Mouse (Mus musculus) kidney, adult 11 months (tissue): Measurements from ENCODE around the gene Zfp553.

Experiments
- DNase-seq: peaks from one replicate; pipeline ENCODE4 v3.0.0; 2022

Gene Zfp553

DNA sequence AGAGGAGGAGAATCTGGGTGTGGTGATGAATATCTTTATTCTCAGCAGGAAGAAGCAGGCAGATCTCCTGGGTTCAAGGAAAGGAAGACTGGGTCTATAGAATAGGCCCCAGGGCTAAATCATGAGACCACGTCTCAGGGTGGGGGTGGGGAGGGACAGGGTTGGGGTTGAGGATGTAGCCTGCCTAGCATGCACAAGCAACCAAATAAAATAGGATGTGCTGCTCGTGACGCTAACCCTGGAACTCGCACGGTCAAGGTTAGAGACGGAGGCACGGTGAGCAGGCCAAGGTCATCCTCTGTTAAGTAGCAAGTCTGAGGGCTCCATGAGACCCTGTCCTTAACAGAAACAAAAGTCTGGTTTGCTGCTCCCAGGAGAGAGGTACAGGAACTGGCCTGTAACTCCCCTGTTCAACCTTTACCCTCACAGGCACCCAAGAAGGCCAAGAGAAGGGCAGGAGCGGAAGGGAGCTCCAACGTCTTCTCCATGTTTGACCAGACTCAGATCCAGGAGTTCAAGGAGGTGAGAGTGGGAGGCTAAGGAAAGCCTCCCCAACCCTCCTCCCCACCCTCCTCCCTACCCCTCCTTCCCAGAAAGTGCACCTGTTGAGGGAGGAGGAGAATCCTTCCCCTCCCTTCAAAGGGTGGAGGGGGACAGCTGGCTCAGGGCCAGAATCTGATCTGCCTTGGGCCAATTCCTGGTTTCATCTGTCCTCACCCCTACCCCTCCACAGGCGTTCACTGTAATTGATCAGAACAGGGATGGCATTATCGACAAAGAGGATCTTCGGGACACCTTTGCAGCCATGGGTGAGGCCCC, 20.2 kb upstream of the Zfp553 start:
- DNase-seq, result no peak

DNA sequence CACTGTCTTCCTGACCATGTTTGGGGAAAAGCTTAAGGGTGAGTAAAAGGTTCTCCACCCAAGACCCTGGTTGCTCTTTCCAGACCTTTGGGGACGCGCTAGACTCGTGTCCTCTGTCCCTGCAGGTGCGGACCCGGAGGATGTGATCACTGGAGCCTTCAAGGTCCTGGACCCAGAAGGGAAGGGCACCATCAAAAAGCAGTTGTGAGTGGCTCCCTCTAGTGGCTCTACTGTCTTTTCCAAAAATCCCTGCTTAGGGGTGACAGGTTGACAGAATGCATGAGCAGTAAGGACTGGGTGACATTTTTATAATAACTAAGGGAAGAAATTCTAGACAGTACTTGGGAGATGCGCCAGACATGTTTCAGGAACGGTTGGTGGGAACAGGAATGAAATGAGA, 19.4 kb upstream of the Zfp553 start:
- DNase-seq, result no peak

DNA sequence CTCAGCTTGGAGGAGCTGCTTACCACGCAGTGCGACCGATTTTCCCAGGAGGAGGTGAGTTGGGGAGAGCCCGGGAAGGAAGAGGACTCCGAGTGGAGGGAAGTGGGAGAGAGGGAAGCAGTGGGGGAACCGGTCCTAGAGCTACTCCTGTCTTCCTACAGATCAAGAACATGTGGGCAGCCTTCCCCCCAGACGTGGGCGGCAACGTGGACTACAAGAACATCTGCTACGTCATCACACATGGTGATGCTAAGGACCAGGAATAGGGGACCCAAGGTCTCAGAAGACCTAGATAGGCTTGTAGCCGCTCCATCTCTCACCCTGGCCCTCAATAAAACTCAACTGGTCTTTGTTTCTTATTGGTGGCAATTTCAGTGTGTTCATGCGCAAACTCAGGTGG, 18.9 kb upstream of the Zfp553 start:
- no peak for DNase-seq

DNA sequence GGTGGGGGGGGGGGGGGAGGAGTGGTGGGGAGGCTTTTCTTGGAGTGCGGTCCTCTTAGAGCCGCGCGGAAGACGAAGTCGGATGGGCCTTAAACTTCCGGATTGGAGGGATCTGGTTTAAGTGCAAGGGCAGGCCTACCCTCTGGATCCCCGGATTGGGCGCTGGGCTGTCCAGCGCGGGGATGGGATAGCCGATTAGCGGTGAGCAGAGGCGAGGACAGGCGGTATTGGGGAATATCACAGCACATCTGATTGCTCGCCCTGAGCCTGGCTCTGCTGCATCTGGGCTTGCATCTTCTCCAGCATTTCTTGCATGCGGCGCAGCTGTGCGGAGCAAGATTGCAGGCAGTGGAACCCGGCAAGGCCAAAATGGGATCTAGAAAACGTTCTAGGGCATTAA, 18.3 kb upstream of the Zfp553 start:
- DNase-seq, result no peak

DNA sequence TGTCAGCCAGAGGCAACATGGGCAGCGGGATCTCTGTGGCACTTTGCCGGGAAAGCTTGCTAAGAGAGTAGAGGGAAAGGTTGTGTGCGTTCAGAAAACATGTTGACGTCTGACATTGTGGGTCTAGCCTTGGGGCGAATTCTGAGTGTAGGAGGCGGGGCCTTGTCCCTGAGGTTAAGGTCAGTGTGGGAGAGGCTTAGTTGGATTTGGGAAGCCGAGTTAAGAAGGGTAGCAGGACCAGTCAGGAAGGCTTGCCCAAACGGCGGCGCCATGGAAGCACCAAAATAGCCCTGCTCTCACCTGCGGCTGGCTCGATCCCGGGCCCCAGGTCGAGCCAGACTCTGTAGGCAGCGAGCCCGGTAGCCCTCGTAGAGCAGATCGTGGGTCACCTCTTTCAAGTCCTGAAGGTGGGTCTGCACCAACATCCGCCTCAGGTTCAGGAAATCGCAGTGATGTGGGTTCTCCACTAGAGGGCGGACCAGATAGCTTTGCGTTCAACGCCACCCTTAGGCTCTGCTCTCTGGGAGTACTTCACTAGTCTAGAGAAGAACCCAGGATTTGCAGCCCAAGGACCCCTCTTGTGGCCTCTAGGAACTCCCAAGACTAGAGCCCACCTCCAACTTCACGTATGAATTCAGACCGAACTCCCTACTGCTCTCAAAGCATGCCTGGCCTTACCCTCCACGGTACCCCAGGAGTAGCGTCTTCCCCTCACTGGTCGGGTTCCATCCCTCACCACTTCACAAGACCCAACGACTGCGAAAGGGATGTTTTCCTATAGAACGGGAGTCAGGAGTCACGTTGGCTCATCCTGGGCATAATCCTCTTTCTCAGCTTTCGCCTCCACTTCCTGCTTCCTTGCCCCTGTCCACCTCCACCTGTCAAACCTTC, 17.6 kb upstream of the Zfp553 start:
- peak; percentile 67 for DNase-seq

DNA sequence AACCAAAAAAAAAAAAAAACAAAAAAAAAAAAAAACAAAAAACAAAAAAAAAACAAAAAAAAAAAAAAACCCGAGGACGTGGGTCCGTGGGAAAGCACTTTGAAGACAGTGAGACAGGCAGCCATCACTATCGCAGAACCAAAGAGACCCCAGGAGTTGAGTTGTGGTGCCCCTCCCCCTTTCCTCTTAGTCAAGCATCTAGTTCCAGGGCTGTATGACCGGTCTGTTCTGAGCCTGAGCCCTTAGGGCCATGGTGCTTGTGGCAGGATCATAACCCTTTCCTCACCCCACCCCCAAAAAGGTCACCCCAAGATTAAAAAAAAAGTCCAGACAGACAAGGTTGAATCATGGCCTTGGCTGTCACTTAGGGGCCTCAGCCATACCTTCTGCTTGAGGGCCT, 16.6 kb upstream of the Zfp553 start:
- DNase-seq, result no peak

DNA sequence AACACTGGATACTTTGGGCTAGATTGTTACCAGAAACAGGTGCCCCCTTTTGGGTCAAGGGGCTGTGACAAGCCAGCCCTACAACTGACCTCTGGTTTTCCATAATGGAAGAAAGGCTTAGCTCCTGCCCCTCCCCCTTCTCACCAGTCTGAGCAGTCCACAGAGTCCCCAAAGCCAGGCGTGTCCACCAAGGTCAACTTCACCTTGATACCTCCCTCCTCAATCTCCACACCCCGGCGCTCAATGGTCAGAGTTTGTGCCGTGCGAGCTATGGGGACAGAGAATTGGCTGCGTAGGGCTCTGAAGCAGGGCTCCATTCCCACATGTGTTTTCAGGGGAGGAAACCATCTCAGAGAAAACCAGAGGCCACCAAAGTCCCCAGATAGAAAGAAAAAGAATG, 15.4 kb upstream of the Zfp553 start:
- no peak for DNase-seq

DNA sequence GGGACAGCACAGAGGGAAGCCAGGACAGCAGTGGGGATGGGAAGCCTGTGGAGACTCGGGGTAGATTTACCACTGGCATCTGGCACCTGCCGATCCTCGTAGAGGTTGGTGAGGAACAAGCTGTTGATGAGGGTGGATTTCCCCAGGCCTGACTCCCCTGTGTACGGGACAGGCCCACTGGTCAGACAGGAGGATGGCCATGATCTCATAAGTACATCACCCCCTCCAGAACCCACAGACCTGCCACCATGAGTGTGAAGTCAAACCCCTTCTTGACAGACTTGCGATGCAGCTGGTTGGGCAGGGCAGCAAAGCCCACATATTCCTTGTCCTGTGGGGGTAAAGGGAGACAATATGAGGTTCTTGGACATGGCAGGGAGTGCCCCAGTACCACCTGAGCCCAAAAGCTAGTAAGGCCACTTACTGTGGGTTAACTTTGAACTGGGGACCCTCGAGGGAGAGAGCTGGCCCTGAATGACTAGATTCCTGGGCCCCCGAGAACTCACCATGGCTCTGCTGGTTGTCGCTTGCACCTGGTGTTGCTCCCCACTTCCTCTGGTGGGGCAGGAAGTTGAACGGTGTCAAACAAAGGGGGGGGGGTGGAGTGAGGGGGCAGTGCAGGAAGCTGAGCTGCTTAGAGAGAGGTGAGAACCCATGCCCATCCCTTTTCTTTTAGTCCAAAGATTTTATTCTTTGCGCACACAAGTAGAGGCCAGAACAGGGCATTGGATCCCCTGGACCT, 14.8 kb upstream of the Zfp553 start:
- DNase-seq, result no peak

DNA sequence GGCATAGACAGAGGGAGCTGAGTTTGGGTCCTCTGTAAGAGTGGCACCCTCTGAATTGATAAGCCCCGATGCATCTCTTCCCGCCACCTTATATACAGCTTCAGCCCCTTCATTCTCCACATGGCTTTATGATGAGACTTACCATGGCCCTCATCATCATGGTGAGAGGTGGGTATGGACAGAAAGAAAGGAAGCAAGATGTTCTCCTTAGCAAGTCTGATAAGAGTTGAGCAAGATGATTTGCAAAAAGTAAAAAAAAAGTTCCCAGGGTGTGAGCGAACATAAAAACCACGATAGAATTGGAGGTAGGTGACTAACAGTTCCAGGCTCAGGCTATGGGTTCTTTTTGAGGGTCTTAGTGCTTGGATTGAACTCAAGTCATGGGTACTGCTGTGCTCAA, 14.2 kb upstream of the Zfp553 start:
- no peak for DNase-seq

DNA sequence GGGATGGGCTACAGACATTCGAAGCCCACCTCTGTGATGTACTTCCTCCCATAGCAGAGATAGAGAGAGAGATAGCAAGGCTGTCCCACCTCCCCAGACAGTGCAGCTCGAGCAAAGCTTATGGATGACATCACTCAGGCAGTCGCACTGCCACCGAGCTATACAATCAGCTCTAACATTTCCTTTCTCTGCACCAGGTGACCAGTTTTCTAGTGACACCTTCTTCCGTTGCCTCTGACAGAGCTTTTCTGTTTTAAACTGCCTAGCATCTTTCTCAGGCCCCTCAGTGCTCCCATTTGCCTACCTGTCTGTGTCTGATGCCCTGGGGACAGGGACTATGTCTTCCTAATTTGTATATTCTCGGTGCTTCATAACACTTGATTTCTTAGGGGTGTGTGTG, 12.4 kb upstream of the Zfp553 start:
- DNase-seq, result no peak

DNA sequence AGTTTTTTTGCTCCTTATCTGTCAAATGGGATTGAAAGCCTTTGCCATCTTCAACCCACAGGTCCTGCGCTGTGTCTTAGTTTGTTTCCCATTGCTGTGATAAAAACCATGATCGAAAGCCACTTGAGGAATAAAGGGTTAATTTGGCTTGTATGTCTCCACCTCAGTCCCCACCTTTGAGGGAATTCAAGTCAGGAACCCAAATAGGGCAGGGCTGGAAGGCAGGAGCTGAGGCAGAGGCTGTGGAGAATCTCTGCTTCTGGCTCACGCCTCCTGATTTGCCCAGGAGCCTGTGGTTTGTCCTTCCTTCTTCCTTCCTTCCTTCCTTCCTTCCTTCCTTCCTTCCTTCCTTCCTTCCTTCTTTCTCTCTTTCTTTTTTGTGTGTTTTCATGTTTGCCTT, 9.8 kb upstream of the Zfp553 start:
- DNase-seq, result no peak

DNA sequence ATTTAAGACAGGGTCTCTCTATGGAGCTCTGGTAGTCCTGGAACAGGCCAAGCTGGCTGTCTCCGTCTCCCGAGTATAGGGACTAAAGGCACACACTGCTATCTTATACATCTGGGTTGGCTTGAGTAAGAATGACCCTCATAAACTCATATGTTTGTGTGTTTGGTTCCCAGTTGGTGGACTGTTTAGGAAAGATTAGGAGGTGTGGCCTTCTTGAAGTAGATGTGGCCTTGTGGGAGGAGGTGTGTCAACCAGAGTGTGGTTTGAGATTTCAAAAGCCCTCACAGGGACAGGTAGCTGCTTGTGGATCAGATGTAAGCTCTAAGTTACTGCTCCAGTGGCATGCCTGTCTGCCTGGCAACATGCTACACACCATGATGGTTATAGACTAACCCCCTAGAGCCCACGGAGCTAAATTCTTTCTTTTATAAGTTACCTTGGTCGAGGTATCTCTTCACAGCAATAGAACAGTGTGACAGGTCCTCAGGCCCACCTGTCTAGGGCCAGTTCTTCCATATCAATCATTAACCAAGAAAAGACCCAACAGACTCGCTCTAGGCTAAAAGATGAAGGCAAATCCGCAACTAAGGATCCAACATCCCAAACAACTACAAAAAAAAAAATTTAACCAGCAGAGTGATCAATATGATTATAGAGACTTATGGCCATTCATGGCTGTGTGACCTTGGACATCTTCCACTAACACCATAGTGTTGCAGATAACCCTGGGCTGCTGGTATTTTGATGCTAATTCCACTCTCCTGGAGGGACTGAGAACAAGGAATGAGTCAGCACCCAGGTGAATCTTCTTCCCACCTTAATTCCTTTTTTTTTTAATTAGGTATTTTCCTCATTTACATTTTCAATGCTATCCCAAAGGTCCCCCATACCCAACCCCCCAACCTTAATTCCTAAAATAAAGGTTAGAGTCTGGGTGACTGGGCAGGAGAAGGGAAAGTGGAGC, 9.1 kb upstream of the Zfp553 start:
- no peak for DNase-seq

DNA sequence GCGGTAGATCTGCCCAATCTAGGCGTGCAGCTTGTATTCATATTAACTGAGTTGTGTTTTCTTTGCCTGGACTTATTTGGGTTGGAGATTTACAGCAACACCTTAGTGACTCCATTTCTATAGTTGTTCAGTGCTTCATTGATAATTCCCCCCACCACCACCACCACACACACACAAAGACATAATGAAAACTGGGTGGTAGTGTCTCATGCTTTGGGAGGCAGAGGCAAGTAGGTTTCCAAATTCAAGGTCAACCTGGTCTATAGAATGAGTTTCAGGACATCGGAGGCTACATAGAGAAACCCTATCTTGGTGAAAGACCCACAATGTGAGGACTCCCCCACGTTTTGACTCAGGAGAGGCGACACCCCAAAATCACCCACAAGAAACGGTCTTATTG, 8.2 kb upstream of the Zfp553 start:
- no peak for DNase-seq

DNA sequence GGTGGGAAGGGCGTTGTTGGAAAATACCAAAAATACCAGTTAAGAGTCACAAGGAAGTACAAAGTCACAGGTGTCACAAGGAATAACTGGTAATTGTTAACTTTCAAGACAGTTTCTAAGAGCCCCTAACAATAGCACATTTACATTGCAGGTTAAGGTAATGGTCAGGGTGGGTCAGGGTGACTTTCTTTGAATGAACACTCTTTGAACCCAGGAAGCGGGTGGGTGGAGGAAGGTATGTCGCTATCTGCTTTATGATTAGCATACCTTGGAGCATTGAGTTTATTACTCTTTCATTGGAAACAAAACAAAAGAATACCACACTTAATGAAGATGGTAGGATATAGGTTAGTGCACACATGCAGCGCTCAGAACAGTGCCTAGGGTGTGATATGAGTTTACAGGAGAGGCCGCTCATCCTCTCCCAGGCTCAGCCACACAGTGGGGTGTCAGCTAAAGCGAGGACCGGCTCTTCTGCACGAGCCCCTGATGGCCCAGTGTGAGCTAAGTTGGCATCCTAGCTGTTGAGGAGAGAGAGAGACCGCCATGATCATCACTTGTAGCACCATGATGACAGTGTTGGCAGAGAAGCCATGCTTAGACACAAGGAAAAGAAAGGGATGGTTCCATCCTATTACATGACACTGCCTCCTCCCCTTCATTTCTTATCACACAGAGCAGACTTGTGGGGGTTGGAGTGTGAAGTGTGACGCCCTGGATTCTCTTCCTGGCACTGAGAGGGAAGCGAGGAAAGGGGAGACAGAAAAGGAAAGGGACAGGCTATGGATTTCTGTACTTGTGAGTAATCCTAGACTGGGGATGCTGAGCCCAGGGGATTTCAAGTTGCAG, 7.5 kb upstream of the Zfp553 start:
- DNase-seq, result no peak

DNA sequence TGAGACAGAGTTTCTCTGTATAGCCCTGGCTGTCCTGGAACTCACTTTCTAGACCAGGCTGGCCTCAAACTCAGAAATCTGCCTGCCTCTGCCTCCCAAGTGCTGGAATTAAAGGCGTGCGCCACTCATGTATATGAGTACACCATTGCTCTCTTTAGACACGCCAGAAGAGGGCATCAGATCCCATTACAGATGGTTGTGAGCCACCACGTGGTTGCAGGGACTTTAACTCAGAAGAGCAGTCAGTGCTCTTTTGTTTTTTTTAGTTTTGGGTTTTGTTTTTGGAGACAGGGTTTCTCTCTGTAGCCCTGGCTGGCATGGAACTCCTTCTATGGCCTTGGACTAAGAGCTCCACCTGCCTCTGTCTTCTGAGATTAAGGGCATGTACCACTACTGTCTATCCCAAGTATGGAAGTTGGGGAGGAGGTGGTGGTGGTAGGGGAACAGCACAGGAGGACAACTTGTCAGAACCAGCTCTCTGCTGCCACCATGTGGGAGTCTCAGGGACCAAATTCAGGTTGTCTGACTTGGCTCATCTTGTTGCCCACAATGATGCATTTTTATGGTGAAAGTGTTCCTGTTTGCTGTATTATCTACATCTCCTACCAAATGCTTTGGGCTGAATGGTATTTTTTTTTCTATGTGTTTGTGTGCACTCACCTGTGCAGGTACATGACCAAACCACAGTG, 4.1 kb upstream of the Zfp553 start:
- peak; percentile 66 for DNase-seq

DNA sequence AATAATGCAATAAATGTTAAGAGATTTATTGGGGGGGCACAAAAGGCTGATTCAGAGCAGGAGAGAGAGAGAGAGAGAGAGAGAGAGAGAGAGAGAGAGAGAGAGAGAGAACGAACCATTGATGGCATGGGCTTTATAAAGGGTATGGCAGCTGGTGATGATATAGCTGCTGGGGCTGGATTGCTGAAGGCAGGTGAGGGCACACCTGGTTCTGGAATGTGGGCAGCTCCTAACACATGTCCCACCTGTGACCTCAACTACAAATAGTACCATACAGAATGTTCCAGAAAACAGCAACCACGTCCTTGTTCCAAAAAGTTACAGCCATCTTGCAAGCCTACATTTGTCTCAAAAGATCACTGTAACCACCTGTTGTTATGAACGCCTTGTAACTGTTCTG, 1.5 kb upstream of the Zfp553 start:
- no peak for DNase-seq

DNA sequence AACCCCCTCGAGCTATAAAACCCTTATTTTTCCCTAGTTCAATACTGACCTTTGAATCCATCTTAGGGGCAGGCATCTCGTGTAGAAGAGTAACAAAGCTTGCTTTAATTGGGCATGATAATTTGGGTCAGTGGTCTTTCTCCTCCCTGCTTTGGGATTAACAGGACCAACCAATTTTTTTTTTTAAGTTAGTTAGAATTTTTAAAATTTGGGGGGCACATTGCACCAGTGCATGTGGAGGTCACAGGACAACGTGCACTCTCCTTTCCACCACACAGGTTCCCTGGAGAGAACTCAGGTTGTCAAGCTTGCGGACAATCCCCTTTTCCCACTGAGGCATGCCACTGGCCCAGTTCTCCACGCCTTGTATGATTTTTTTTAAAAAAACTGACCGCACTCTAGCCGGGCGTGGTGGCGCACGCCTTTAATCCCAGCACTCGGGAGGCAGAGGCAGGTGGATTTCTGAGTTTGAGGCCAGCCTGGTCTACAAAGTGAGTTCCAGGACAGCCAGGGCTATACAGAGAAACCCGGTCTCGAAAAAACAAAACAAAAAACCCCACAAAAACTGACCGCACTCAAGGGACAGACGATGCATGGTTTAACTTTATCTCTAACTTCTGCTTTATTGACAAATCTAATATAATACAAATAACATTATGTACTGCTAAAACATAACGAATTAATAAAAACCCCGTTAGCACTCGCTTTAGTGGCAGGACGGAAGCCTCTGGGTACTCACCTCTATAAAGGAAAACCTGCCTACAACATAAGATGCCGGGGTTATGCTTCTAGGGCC, 837 bp upstream of the Zfp553 start:
- DNase-seq, result no peak

DNA sequence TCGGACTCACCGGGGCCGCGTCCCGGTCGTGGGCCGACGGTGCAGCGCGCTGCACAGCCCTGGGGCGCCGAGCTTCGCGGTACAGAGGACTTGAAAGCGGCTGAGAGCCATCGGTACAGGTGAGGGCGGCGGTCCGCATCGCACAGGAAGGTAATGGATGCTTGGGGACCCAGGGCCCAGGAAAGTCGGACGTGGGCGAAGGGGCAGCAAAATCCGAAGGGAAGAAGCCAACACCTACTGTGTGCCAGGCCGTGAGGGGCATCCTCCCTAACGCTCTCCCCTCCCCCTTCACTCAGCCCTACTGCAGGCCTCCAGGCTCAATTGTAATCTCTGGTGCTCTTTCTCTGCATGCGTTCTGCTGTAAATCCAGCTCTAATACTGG, 498 bp downstream of the Zfp553 start:
- DNase-seq, result no peak

DNA sequence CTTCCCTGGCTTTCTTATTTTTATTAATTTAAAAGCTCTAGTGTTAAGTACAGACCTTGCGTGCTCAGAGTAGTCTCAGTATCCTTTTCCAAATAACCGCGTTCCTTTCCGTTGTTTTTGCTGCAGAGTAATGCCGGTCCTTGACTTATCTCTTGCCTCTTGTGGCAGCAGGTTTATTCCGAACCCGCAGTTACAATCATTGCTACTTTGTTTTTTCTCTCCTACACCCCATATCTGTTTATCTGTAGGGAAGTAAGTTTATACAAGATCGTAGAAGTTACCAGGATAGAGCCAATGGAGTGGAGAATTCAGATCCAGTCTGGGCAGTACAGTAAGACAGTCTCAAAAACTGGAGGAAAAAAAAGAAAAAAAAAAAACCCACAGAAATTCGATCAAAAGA, 904 bp downstream of the Zfp553 start:
- DNase-seq, result no peak

DNA sequence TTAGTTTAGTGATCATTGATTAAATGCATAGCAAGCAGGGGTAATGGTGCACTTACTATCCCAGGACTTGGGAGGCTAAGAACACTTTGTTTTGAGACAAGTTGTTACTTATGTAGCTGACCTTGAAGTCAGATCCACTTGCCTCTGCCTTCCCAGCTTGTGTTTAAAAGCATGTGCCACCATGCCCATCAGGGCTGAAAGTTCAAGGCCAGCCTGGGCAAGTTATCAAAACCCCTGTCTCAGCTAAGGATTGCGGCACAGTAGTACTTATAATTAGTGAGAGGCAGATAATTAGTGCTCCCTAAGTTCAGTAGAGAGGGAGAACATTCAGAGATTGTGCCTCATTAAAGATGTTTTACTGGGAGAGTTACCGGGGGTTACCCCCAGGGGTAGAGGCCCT, 1.9 kb downstream of the Zfp553 start:
- no peak for DNase-seq
